Mouse (Mus musculus): Measurements from ENCODE around the gene Lysmd1. TPM values are rescaled to one million over a fixed set of nuclear protein-coding genes. Genes with fewer than 3 reads are reported as not detected.

Lysmd1 gene
- polyA plus RNA-seq, 1 experiment from 2014 or later: 10.9 TPM

DNA sequence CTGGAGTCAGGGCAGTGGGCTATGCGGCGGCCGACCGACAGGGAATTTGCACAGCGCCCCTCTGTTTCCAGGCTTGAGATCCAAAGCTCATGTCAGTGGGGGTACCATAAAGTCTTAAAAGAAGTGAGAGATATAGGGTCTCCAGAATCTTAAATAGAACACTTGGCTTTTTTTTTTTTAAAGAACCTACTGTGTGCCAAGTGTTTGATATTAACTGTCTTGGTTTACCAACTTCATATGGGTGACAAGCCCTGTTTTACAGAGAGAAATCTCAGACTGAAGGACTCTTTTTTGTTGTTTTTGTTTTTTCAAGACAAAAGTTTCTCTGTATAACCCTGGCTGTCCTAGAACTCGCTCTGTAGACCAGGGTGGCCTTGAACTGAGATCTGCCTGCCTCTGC lies 6.9 kb downstream of the Lysmd1 start:
- H3K4me2 ChIP-seq (replicated peaks; ENCODE audit: low read depth, low read length): no peak overlapping the region
- H3K27ac ChIP-seq (ENCODE audit: low read length): no peak overlapping the region
- ATAC-seq (ENCODE audit: insufficient number of reproducible peaks, insufficient read depth, low FRiP score, low read depth): no peak
- H3K36me3 ChIP-seq (ENCODE audit: control insufficient read depth, insufficient read depth, low read length): peaks cover 5% of the 10 kb centered on the region; the same call in 1 of the 2 replicates
- no peaks in the 10 kb centered on the region for H3K27me3 ChIP-seq (ENCODE audit: control insufficient read depth, insufficient read depth, low read length)
- H3K9me3 ChIP-seq (ENCODE audit: control insufficient read depth, low read depth, low read length): no peaks in the 10 kb centered on the region
- no peak overlapping the region for H3K9ac ChIP-seq (replicated peaks; ENCODE audit: low read depth, low read length)
- H3K4me1 ChIP-seq (ENCODE audit: control insufficient read depth, insufficient read depth, low read length): no peaks in the 10 kb centered on the region
- WGBS: 93% methylated on average over 6 of the region's 6 CpGs
- H3K4me3 ChIP-seq (ENCODE audit: low read depth, low read length): no peak overlapping the region

DNA sequence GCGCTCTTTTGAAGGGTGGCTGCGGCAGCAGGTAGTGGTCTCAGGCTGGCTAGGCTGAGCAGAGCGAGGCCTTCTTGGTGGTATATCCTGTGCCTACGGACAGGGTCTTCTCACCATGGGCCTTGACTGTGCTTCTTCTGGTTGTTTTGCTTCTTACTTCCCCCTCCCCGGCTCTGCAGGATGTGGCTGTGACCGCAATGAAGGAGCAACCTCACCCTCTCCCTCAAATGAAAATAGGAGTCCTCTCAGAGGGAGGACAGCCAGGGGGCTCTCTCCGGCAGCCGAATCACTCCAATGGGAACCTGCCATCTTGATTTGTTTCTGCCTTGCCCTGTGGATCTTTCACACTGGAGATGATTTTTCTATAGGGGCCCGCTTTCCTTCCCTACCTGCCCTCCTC lies 7.6 kb downstream of the Lysmd1 start:
- no peak for ATAC-seq (ENCODE audit: insufficient number of reproducible peaks, insufficient read depth, low FRiP score, low read depth)
- Histone ChIP-seq H3K27me3 (ENCODE audit: control insufficient read depth, insufficient read depth, low read length) (no peaks in the 10 kb centered on the region), H3K4me3 (ENCODE audit: low read depth, low read length) (no peak overlapping the region), H3K27ac (ENCODE audit: low read length) (no peak overlapping the region), H3K4me2 (replicated peaks; ENCODE audit: low read depth, low read length) (no peak overlapping the region), H3K9ac (replicated peaks; ENCODE audit: low read depth, low read length) (no peak overlapping the region), H3K4me1 (ENCODE audit: control insufficient read depth, insufficient read depth, low read length) (no peaks in the 10 kb centered on the region), H3K36me3 (ENCODE audit: control insufficient read depth, insufficient read depth, low read length) (peaks cover 5% of the 10 kb centered on the region; the same call in 1 of the 2 replicates), H3K9me3 (ENCODE audit: control insufficient read depth, low read depth, low read length) (no peaks in the 10 kb centered on the region)
- WGBS: 91% methylated on average over 9 of the region's 9 CpGs

DNA sequence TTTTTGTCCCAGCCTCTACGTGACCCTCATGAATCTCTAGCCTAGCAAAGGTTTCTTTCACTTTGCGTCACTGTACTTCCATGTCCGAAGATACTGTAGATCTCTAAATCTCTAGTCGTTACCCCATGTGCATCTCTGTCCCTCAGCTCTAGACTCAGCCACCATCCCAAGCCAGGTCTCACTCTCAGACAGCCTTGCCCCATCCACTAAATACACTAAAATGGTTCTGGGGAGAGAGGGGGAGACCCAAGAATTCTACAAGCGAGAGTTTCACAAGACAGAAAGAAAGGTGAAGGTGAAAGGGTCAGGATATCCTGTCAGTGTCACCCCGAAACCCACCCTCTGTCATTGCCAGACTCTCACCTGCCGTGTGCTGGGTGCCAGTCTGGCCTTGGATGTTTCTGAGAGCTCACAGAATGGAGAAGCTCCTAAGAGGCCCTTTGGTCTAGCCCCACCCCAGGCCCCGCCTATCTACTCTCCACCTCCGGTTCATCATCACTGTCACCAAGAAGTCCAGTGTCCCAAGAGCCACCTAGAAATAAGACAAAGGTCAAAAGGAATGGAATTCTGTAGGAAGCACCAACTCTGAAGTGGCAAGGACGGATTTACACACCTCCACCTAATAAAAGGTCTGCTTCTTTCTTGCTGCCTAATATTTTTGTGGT lies 8.2 kb downstream of the Lysmd1 start, which contains the start of gene Tnfaip8l2:
Gene Tnfaip8l2 (minus strand): TSS at position 409 of the 665 bp plus-strand sequence.
- no peak for ATAC-seq (ENCODE audit: insufficient number of reproducible peaks, insufficient read depth, low FRiP score, low read depth)
- Histone ChIP-seq H3K36me3 (ENCODE audit: control insufficient read depth, insufficient read depth, low read length) (peaks cover 5% of the 10 kb centered on the region; the same call in 1 of the 2 replicates), H3K4me3 (ENCODE audit: low read depth, low read length) (no peak within 1 kb of the TSS), H3K27ac (ENCODE audit: low read length) (no peak within 1 kb of the TSS), H3K27me3 (ENCODE audit: control insufficient read depth, insufficient read depth, low read length) (no peaks in the 10 kb centered on the region), H3K4me1 (ENCODE audit: control insufficient read depth, insufficient read depth, low read length) (no peaks in the 10 kb centered on the region), H3K4me2 (replicated peaks; ENCODE audit: low read depth, low read length) (no peak within 1 kb of the TSS), H3K9me3 (ENCODE audit: control insufficient read depth, low read depth, low read length) (no peaks in the 10 kb centered on the region), H3K9ac (replicated peaks; ENCODE audit: low read depth, low read length) (no peak within 1 kb of the TSS)
- WGBS: 82% methylated on average over 10 of the region's 10 CpGs

DNA sequence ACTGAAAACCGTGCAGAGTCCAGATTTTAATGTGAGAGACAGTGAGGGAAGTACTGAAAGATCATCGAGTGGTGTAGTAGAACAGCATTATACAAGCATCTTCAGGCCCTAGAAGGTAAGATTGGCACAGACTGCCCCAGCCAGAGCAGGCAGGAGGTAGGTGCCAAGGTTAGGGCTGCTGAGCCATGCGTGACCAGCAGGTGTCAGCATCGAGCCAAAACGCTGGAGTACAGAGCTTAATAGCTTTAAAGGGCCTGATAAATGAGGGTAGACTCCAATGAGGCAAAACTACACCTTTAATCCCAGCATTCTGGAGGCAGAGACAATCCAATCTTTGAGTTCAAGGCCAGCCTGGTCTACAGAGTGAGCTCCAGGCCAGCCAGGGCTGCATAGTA lies 8.7 kb downstream of the Lysmd1 start:
- Histone ChIP-seq H3K4me1 (ENCODE audit: control insufficient read depth, insufficient read depth, low read length) (no peaks in the 10 kb centered on the region), H3K27ac (ENCODE audit: low read length) (no peak overlapping the region), H3K4me3 (ENCODE audit: low read depth, low read length) (no peak overlapping the region), H3K4me2 (replicated peaks; ENCODE audit: low read depth, low read length) (no peak overlapping the region), H3K36me3 (ENCODE audit: control insufficient read depth, insufficient read depth, low read length) (peaks cover 5% of the 10 kb centered on the region; the same call in 1 of the 2 replicates), H3K27me3 (ENCODE audit: control insufficient read depth, insufficient read depth, low read length) (no peaks in the 10 kb centered on the region), H3K9me3 (ENCODE audit: control insufficient read depth, low read depth, low read length) (no peaks in the 10 kb centered on the region), H3K9ac (replicated peaks; ENCODE audit: low read depth, low read length) (no peak overlapping the region)
- 7% methylated on average over 5 of the region's 5 CpGs for WGBS
- ATAC-seq (ENCODE audit: insufficient number of reproducible peaks, insufficient read depth, low FRiP score, low read depth): peak; percentile 66; the same call in 1 of the 2 replicates

DNA sequence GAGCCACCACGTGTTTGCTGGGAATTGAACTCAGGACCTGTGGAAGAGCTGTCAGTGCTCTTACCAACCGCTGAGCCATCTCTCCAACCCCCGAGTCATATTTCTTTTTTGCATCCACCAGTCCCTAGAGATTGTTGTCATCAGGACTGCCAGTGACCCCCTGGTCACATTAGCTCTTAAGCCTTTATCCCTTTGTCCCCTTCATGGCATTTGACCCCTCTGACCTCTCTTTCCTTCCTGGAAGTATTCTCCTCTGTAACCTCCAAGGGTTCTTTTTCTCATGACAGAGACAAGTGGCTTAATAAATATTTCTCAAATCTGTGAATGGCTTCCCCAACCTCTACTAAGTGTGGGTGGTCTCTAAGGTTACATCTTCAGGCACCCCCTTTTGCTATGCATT lies 14.0 kb downstream of the Lysmd1 start:
- no peak for ATAC-seq (ENCODE audit: insufficient number of reproducible peaks, insufficient read depth, low FRiP score, low read depth)
- Histone ChIP-seq H3K36me3 (ENCODE audit: control insufficient read depth, insufficient read depth, low read length) (no peaks in the 10 kb centered on the region), H3K4me1 (ENCODE audit: control insufficient read depth, insufficient read depth, low read length) (no peaks in the 10 kb centered on the region), H3K4me2 (replicated peaks; ENCODE audit: low read depth, low read length) (no peak overlapping the region), H3K4me3 (ENCODE audit: low read depth, low read length) (no peak overlapping the region), H3K9me3 (ENCODE audit: control insufficient read depth, low read depth, low read length) (no peaks in the 10 kb centered on the region), H3K27me3 (ENCODE audit: control insufficient read depth, insufficient read depth, low read length) (no peaks in the 10 kb centered on the region), H3K27ac (ENCODE audit: low read length) (no peak overlapping the region), H3K9ac (replicated peaks; ENCODE audit: low read depth, low read length) (no peak overlapping the region)
- 49% methylated on average over 3 of the region's 3 CpGs for WGBS

DNA sequence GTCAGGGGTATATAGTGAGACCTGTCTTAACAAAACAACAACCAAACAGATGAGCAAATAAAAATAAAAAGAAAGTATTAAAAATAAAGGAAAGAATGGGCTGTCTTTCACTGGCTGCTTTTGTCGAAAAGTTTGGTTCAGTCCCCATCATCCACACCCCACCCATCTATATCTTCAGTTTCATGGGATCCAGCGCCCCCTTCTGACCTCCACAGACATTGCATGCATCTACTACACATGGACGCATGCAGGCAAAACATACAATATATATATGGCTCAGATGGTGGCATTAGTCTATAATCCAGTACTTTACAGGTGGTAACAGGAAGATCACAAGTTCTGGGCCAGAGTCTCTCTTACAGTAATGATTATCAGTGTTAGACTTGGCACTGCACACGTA lies 20.0 kb downstream of the Lysmd1 start:
- WGBS: 53% methylated on average over 4 of the region's 4 CpGs
- no peaks in the 10 kb centered on the region for H3K36me3 ChIP-seq (ENCODE audit: control insufficient read depth, insufficient read depth, low read length)
- H3K27me3 ChIP-seq (ENCODE audit: control insufficient read depth, insufficient read depth, low read length): no peaks in the 10 kb centered on the region
- no peak overlapping the region for H3K27ac ChIP-seq (ENCODE audit: low read length)
- no peak overlapping the region for H3K4me3 ChIP-seq (ENCODE audit: low read depth, low read length)
- H3K9ac ChIP-seq (replicated peaks; ENCODE audit: low read depth, low read length): no peak overlapping the region
- H3K9me3 ChIP-seq (ENCODE audit: control insufficient read depth, low read depth, low read length): no peaks in the 10 kb centered on the region
- ATAC-seq (ENCODE audit: insufficient number of reproducible peaks, insufficient read depth, low FRiP score, low read depth): no peak
- no peaks in the 10 kb centered on the region for H3K4me1 ChIP-seq (ENCODE audit: control insufficient read depth, insufficient read depth, low read length)
- H3K4me2 ChIP-seq (replicated peaks; ENCODE audit: low read depth, low read length): no peak overlapping the region

DNA sequence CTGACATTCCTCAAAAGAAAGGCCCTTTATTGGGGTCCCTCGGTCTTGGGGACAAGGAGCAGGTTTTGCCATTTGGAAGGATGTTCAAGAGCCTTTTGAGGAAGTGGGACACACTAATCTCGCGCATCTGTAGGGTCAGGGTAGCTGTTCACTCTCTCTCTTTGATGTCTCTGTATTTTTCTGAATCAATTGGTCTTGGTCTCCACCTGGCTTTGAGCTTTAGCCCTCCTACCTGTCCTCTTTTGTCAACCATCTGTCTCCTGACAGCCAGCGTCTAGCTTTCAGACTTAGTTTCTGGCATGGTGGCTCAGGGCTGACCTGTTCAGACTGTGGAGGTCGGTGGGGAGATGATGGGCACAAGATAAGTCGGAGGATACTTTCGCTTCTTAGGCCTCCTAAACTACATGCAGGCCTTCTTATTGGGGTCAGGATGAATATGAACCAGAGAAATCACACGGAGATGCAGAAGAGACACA lies 25.7 kb downstream of the Lysmd1 start:
- no peaks in the 10 kb centered on the region for H3K36me3 ChIP-seq (ENCODE audit: control insufficient read depth, insufficient read depth, low read length)
- peak overlapping the region; percentile 79 for H3K4me3 ChIP-seq (ENCODE audit: low read depth, low read length)
- H3K9me3 ChIP-seq (ENCODE audit: control insufficient read depth, low read depth, low read length): no peaks in the 10 kb centered on the region
- H3K27me3 ChIP-seq (ENCODE audit: control insufficient read depth, insufficient read depth, low read length): no peaks in the 10 kb centered on the region
- 20% methylated on average over 8 of the region's 8 CpGs for WGBS
- H3K4me2 ChIP-seq (replicated peaks; ENCODE audit: low read depth, low read length): peak overlapping the region; percentile 63
- H3K4me1 ChIP-seq (ENCODE audit: control insufficient read depth, insufficient read depth, low read length): peaks cover 28% of the 10 kb centered on the region; the same call in 1 of the 2 replicates
- H3K27ac ChIP-seq (ENCODE audit: low read length): no peak overlapping the region
- H3K9ac ChIP-seq (replicated peaks; ENCODE audit: low read depth, low read length): no peak overlapping the region
- ATAC-seq (ENCODE audit: insufficient number of reproducible peaks, insufficient read depth, low FRiP score, low read depth): no peak

DNA sequence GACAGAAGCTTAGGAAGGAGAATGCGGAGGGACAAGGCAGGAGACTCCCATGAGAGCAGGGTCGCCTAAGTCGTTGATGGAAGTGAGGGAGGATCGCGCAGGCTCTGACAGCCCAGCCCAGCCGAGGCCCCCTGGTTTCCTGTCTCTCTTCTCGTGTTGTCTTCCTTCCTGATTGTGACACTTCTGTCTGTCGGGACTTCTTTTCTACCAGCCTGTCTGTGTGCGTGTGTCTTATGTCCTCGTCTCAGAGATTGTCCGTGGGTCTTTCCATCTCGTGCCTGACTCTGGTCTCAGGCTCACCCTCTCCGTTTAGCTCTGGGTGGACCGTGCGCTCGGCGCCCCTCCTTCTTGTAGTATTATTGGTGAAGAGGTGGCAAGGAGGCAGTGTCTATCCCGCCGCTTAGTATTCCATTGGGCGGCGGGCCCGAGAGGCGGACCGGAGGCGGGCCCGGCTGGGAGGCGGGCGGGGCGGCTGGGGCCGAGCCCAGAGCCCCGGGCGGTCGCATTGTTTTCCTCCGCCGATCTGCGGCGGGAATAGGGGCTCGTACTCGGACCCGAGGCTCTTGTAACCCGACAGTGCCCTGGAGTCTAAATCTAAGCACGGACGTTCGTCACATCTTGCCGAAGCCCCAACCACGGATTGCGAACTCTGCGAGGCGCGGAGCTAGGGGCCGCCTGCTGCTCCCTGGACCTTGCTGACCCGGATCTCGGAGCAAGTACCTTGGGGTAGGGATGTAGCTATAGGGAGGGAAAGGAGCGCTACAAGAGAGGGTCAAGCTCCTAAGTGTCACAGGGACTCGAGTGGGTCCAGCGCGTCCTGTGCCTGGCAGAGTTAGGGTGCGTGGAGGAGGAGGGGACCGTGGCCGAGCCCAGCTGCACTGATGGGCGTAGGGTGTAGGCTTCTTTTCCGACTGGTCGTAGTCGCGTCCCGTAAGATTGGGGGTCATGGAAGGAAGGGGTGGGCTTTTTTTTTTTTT lies 26.4 kb downstream of the Lysmd1 start, which contains the start of gene Sema6c:
Gene Sema6c (plus strand): TSS at position 471 of the 977 bp plus-strand sequence.
- under 1% methylated on average over 66 of the region's 66 CpGs for WGBS
- 0 out of 2 replicates have a peak within 1 kb of the TSS, but pooled peaks have one; percentile 33 for H3K27ac ChIP-seq (ENCODE audit: low read length)

More for the DNA sequence above, 26.4 kb downstream of the Lysmd1 start, which contains the start of gene Sema6c:
- H3K9ac ChIP-seq (replicated peaks; ENCODE audit: low read depth, low read length): peak within 1 kb of the TSS; percentile 52
- H3K27me3 ChIP-seq (ENCODE audit: control insufficient read depth, insufficient read depth, low read length): no peaks in the 10 kb centered on the region
- peak within 1 kb of the TSS; percentile 63 for H3K4me2 ChIP-seq (replicated peaks; ENCODE audit: low read depth, low read length)
- peaks cover 28% of the 10 kb centered on the region; the same call in 1 of the 2 replicates for H3K4me1 ChIP-seq (ENCODE audit: control insufficient read depth, insufficient read depth, low read length)
- peak within 1 kb of the TSS; percentile 79 for H3K4me3 ChIP-seq (ENCODE audit: low read depth, low read length)
- no peaks in the 10 kb centered on the region for H3K36me3 ChIP-seq (ENCODE audit: control insufficient read depth, insufficient read depth, low read length)
- no peaks in the 10 kb centered on the region for H3K9me3 ChIP-seq (ENCODE audit: control insufficient read depth, low read depth, low read length)
- ATAC-seq (ENCODE audit: insufficient number of reproducible peaks, insufficient read depth, low FRiP score, low read depth): peak; percentile 95

Data from stomach, embryonic 14.5 days (tissue).